Mouse (Mus musculus) adrenal gland, postnatal 4 days (tissue): ENCODE results near the gene Pdcd4. TPM values are rescaled to one million over a fixed set of nuclear protein-coding genes. Genes with fewer than 3 reads are reported as not detected.

ENCODE experiments used
- DNase-seq, 2 experiments: peaks; one replicate each; pipeline ENCODE4 v3.0.0; 2021 to 2022; ENCODE audit warnings: low spot score in 2 of 2, mixed read lengths in 2 of 2
- total RNA-seq, 2 experiments: library from RNA; stranded (reverse); gene quantifications; 2 replicates each; pipeline ENCODE4 v1.2.3; 2021

The Pdcd4 gene
- total RNA-seq, 2 experiments from 2014 or later, result 118 to 128 TPM

- DNase-seq, result no peak
Observed at GRCm38 (mm10) chr19:53869427-53870385, 22.3 kb upstream of the Pdcd4 start.

- no peak for DNase-seq
Observed at GRCm38 (mm10) chr19:53870568-53870967, 21.5 kb upstream of the Pdcd4 start.

GRCm38 (mm10) chr19:53871502-53871901 is 20.5 kb upstream of the Pdcd4 start:
- DNase-seq, result no peak

- no peak for DNase-seq
Observed at GRCm38 (mm10) chr19:53872994-53873713, 18.9 kb upstream of the Pdcd4 start.

GRCm38 (mm10) chr19:53875246-53875645 is 16.8 kb upstream of the Pdcd4 start:
- no peak for DNase-seq

GRCm38 (mm10) chr19:53877779-53878178 is 14.3 kb upstream of the Pdcd4 start:
- DNase-seq, result no peak

GRCm38 (mm10) chr19:53880460-53880859 is 11.6 kb upstream of the Pdcd4 start:
- no peak for DNase-seq

- no peak for DNase-seq
Observed at GRCm38 (mm10) chr19:53881786-53882185, 10.2 kb upstream of the Pdcd4 start.

GRCm38 (mm10) chr19:53885450-53885849 is 6.6 kb upstream of the Pdcd4 start:
- no peak for DNase-seq

- no peak for DNase-seq
Observed at GRCm38 (mm10) chr19:53886576-53887370, 5.3 kb upstream of the Pdcd4 start.

GRCm38 (mm10) chr19:53887822-53888221 is 4.2 kb upstream of the Pdcd4 start:
- DNase-seq, result no peak

- DNase-seq, result no peak
Observed at GRCm38 (mm10) chr19:53888331-53888730, 3.7 kb upstream of the Pdcd4 start.

- DNase-seq, result no peak
Observed at GRCm38 (mm10) chr19:53889555-53889954, 2.5 kb upstream of the Pdcd4 start.

GRCm38 (mm10) chr19:53890274-53890673 is 1.8 kb upstream of the Pdcd4 start:
- no peak for DNase-seq

GRCm38 (mm10) chr19:53890781-53891251 is 1.2 kb upstream of the Pdcd4 start:
- DNase-seq, result no peak

GRCm38 (mm10) chr19:53891569-53891968 is 462 bp upstream of the Pdcd4 start:
- no peak for DNase-seq

- no peak for DNase-seq
Observed at GRCm38 (mm10) chr19:53892838-53893359, 868 bp downstream of the Pdcd4 start.

- no peak for DNase-seq
Observed at GRCm38 (mm10) chr19:53893711-53894171, 1.7 kb downstream of the Pdcd4 start.

GRCm38 (mm10) chr19:53894538-53895121 is 2.6 kb downstream of the Pdcd4 start:
- no peak for DNase-seq

GRCm38 (mm10) chr19:53898046-53898445 is 6.0 kb downstream of the Pdcd4 start:
- DNase-seq, result no peak
